Mouse (Mus musculus) liver, embryonic 11.5 days (tissue): Measurements from ENCODE around the gene Rsbn1. TPM values are rescaled to one million over a fixed set of nuclear protein-coding genes. Genes with fewer than 3 reads are reported as not detected.

Experiments used
- ATAC-seq: fragments of 200-750 bp; cut with Nextera tagmentation; replicated peaks from 2 replicates; pipeline ENCODE4 v1.8.0; 2017; ENCODE audit warnings: moderate number of reproducible peaks, mild to moderate bottlenecking, moderate TSS enrichment, moderate library complexity; ENCODE audit not compliant: low FRiP score
- DNase-seq: peaks from one replicate; pipeline ENCODE4 v3.0.0-alpha.2; 2017; ENCODE audit warnings: low spot score
- H3K27ac ChIP-seq: fragments of 300-500 bp; sonication (generic); 2 replicates; pipeline ENCODE4 v1.5.1; 2014; ENCODE audit warnings: mild to moderate bottlenecking, low read depth, low read length, control low read depth
- H3K27me3 ChIP-seq: fragments of 300-500 bp; sonication (generic); replicated peaks from 2 replicates; pipeline ENCODE4 v1.6.1; 2014; ENCODE audit warnings: low read length, mixed read lengths; ENCODE audit not compliant: control insufficient read depth, insufficient read depth
- H3K36me3 ChIP-seq: fragments of 300-500 bp; sonication (generic); 2 replicates; pipeline ENCODE4 v1.6.1; 2014; ENCODE audit warnings: mild to moderate bottlenecking, low read length, moderate library complexity, mixed read lengths; ENCODE audit not compliant: control insufficient read depth, insufficient read depth
- H3K4me1 ChIP-seq: fragments of 300-500 bp; sonication (generic); replicated peaks from 2 replicates; pipeline ENCODE4 v1.6.1; 2014; ENCODE audit warnings: low read length, mixed read lengths; ENCODE audit not compliant: control insufficient read depth, insufficient read depth
- H3K4me2 ChIP-seq: fragments of 300-500 bp; sonication (generic); 2 replicates; pipeline ENCODE4 v1.6.1; 2014; ENCODE audit warnings: mild to moderate bottlenecking, control low read depth, moderate library complexity
- H3K4me3 ChIP-seq: fragments of 300-500 bp; sonication (generic); 2 replicates; pipeline ENCODE4 v1.5.1; 2014; ENCODE audit warnings: low read depth, low read length, control low read depth
- H3K9ac ChIP-seq: fragments of 300-500 bp; sonication (generic); 2 replicates; pipeline ENCODE4 v1.6.1; 2014; ENCODE audit warnings: low read depth, low read length, control low read depth
- H3K9me3 ChIP-seq: fragments of 300-500 bp; sonication (generic); 2 replicates; pipeline ENCODE4 v1.6.1; 2016; ENCODE audit warnings: low read length, inconsistent platforms, mixed read lengths; ENCODE audit not compliant: control insufficient read depth
- WGBS: fragments of 180-500 bp; shearing (Covaris S2); extraction: QIAGEN DNeasy Blood & Tissue Kit; methylation state at CpG from one replicate; pipeline ENCODE4 v1.1.7; 2014; 5-methylcytosine and 5-hydroxymethylcytosine counted together
- polyA plus RNA-seq: library from polyadenylated mRNA; unstranded; fragments of >200 nt; fragmentation: Nextera tagmentation; extraction: Ambion mirVana; gene quantifications from 2 replicates; pipeline ENCODE4 v1.2.1, GENCODE M21; 2014

The Rsbn1 gene
- polyA plus RNA-seq, 1 experiment from 2014 or later = 11.0 TPM

GRCm38 (mm10) chr3:104007479-104007878 lies 93.6 kb downstream of the Rsbn1 start:
- no peaks in the 10 kb centered on the region for H3K4me1 ChIP-seq
- WGBS = 92% methylated on average over 8 of the region's 8 CpGs
- H3K9me3 ChIP-seq = no peaks in the 10 kb centered on the region
- ATAC-seq (no peak), DNase-seq (no peak)
- H3K9ac ChIP-seq = no peak overlapping the region
- H3K27ac ChIP-seq = no peak overlapping the region
- no peak overlapping the region for H3K4me3 ChIP-seq
- peaks cover 13% of the 10 kb centered on the region for H3K36me3 ChIP-seq
- H3K27me3 ChIP-seq = no peaks in the 10 kb centered on the region
- no peak overlapping the region for H3K4me2 ChIP-seq

- Histone ChIP-seq H3K4me2 (no peak overlapping the region), H3K9me3 (no peaks in the 10 kb centered on the region), H3K27ac (no peak overlapping the region), H3K27me3 (no peaks in the 10 kb centered on the region), H3K4me3 (no peak overlapping the region), H3K9ac (no peak overlapping the region), H3K4me1 (no peaks in the 10 kb centered on the region), H3K36me3 (peaks cover 4% of the 10 kb centered on the region; the same call in 1 of the 2 replicates)
- no peak for ATAC-seq
- WGBS = 86% methylated on average over 5 of the region's 5 CpGs
- no peak for DNase-seq
These were observed 96.2 kb downstream of the Rsbn1 start for GRCm38 (mm10) chr3:104009924-104010662.

GRCm38 (mm10) chr3:104011972-104012371 lies 98.1 kb downstream of the Rsbn1 start:
- Histone ChIP-seq H3K9ac (no peak overlapping the region), H3K4me1 (no peaks in the 10 kb centered on the region), H3K4me2 (no peak overlapping the region), H3K4me3 (no peak overlapping the region), H3K27ac (no peak overlapping the region), H3K36me3 (no peaks in the 10 kb centered on the region), H3K27me3 (no peaks in the 10 kb centered on the region), H3K9me3 (no peaks in the 10 kb centered on the region)
- DNase-seq = no peak
- ATAC-seq = no peak
- 59% methylated on average over 2 of the region's 2 CpGs for WGBS

Other genes with a start within 250 kb of the Rsbn1 start
- 7.8 and 8.5 TPM in 2 replicates for gene Olfml3, start 176.1 kb upstream of the Rsbn1 start, polyA plus RNA-seq
- gene Gm10964, start 174.8 kb upstream of the Rsbn1 start, polyA plus RNA-seq = not detected in 2 replicates
- 15.5 and 15.7 TPM in 2 replicates for gene Hipk1, start 122.6 kb upstream of the Rsbn1 start, polyA plus RNA-seq
- 35.1 and 36.8 TPM in 2 replicates for gene Dclre1b, start 104.7 kb upstream of the Rsbn1 start, polyA plus RNA-seq
- gene Ap4b1, start 104.6 kb upstream of the Rsbn1 start, polyA plus RNA-seq = 20.8 and 23.9 TPM in 2 replicates
- 0.75 TPM in 1 of 2 replicates, not detected in the other for gene Gm43064, start 104.5 kb upstream of the Rsbn1 start, polyA plus RNA-seq
- 0.63 and 1.2 TPM in 2 replicates for gene Bcl2l15, start 81.5 kb upstream of the Rsbn1 start, polyA plus RNA-seq
- 0.96 and 1.7 TPM in 2 replicates for gene Ptpn22, start 54.3 kb upstream of the Rsbn1 start, polyA plus RNA-seq
- 19.7 and 20.8 TPM in 2 replicates for gene Phtf1, start 54.0 kb downstream of the Rsbn1 start, polyA plus RNA-seq